Mouse (Mus musculus) cerebellum, adult (tissue): ENCODE results near the gene Arhgap25.
"Not testable (repeated sequence)": the region's sequence is repeated elsewhere in the genome, so short reads cannot be mapped to it uniquely, and the experiment has no call there.

Experiments used
- ATAC-seq: cut with Nextera tagmentation; 2 replicates; pipeline ENCODE4 v1.9.2; 2017; ENCODE audit warnings: mild to moderate bottlenecking, moderate library complexity, mixed read lengths; ENCODE audit not compliant: insufficient number of reproducible peaks, low FRiP score, low TSS enrichment

The Arhgap25 gene

DNA sequence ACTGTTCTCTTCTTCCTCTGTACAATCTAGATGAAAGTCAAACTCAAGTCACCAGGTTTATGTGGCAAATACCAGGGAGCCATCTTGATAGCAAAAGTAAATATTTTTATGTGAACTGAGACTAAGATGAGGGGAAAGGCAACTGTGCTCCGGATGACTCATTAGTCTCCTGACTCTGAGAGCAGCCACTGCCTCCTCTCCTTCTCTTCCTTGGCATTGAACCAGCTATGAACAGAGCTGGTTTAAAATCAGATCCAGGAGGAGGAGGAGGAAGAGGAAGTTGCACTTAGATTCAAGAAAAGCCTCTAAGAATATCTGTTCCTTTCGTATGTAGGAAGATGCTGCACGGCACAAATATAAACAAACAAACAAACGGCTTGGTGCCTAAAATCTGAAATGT, 22.1 kb downstream of the Arhgap25 start:
- no peak for ATAC-seq

DNA sequence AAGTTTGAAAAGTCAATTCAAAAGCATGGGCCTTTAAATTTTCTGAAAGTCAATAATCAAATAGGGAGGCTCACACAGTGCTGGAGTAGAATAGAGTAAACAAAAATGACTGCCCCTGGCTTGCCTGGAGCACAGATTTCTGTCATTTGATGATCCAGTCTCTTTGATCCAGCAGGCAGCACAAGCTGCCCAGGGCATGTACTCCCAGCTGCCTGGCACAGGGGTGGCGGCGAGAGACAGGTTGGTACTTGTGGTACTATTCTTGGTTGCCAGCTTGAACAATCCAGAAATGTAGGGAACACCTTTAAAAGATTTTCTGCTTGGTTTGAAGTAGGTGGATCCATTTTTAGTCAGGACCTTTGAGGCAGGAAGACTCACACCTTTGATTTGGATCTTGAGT, 23.3 kb downstream of the Arhgap25 start:
- ATAC-seq: no peak

DNA sequence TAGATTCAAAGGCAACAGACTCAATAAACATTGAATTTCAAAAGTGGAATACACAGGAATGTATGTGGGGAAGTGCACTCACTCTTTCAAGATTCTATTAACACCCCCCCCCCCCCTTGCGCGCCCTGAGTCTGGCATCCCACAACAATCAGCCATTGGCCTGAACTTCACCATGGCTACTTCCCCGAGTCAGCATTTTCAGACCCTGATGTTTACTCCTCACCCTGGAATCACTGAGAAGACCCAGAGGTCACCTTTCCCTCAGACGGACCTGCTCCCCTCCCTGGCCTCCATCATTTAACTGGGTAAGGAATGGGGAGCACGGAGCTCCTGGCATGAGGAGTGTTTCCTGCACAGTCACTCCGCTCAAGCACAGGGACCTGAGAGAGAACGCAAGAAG, 28.2 kb downstream of the Arhgap25 start:
- no peak for ATAC-seq

DNA sequence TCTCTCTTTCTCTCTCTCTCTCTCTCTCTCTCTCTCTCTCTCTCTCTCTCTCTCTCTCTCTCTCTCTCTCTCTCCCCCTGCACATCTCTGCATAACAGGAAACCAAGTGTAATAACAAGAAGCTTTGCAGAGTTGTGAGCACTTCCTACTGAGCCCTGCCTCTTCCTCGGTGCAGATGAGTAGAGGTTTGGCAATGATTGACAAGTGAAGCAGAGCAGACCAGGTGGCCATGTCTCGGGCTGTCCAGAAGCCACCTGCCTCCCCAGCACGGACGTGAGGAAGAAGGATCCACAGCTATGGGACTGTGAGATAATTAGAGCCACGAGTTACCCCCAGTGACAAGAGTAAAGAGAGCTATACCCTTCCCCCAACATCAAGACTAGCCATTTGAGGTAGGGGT, 29.1 kb downstream of the Arhgap25 start:
- no peak for ATAC-seq

DNA sequence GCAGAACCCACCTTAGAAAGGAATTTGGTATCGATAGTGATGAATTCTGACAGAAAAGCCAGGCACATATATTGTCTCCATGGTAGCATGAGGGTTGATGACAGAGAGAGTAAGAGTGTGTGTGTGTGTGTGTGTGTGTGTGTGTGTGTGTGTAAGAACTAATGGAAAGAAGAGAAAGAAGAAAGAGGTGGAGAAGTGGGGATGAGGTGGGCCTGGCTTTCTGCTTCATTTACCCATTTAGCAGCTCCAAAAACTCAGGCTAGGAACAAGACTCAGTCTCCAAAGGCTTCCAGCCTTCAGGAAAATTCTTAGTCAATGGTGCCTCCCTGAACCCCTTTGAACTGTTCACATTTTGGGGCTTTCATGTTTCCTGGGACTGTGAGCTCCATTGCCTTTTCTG, 29.5 kb downstream of the Arhgap25 start:
- no peak for ATAC-seq

DNA sequence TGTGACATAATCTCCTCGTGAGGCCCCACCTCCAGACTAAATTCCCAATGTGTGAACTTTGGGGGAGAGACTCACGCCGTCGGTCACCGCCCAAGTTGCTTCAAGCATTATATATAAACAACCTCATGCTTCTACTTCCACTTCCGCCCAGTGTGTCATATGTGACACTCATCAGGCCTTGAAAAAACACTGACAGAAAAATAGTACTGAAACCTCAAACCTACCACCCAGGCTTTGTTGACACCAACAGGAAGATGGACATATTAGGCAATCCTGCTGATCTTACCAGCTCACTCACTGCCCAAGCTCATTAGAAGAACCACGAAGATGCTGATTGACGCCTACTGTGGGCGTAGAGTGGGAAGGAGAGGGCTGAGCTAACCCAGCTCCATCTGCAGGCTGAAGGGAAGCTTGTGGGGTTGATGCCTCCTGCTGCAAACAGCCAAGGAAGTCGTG, 30.2 kb downstream of the Arhgap25 start:
- ATAC-seq: no peak

DNA sequence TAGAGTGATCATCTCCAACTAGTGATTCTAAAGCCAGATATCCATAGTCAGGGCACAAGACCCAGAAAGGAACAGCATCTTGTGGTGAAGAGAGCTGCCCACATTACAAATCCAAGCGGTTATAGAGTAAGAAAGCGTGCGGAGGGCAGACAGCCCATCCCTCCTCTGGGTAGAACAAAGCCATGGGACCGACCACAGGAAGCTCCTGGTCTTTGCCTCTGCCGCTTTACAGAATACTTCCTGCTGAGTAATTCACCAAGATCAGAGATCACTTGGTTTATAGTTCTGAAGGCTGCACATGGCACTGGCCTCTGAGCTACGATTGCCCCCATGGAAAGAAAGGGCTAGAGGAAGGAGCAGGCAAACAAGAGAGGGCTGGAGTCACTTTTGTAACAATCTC, 30.6 kb downstream of the Arhgap25 start:
- ATAC-seq: no peak

DNA sequence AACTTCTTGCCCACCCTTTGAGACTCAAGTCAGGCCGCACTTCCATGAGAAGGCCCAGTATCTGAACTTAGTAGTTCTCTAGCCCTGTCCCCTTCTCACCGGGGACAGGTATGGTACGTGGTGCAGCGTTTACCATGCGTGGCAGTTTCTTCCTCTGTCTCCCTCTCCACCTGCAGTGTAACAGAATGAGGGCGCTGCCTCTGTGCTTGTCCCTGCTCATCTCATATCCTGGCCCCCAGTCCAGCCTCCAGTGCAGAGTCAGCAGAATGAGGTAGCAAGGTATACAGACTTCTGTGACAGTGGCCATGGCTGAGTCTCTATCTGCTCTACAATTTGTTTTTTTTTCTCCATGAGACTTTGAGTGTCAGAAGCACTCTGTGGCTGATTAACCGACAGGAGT, 32.4 kb downstream of the Arhgap25 start:
- ATAC-seq: no peak

DNA sequence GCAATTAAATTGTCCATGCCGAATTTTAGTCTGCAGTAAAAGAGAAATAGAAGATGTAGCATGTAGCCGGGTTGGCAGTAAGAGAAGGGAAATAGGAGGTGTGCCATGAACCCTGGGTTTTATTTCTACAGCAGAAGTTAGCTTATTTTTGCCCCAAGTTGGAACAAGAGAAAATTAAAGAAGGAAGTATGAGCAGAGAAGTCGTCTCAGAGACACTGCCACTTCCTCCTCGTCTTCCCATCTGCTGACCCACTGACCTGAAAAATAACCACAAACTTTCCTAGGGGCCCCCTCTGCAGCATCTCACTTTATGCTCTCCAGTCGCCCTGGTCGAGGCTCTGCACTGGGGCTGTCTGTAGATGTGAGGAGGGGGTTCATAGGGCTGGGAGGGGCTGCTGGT, 33.3 kb downstream of the Arhgap25 start:
- no peak for ATAC-seq

DNA sequence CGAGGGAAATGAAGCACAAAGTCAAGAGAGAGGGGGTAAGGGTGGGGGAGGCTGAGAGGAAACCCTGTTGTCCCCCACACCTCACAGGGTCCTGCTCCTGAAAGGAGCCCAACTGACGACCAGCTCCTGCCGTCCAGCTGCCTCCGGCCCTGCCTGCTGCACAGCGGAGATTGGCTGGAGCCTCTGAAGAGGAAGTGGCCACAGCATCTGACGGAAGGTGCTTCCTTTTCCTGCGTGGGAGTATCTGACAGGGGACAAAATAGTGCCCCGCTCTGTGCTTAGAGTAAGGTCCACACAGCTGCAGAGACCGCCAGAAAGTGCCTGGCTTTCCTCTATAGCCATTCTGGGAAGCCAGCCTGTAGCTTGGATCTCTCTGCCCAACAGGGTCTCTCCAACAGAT, 36.9 kb downstream of the Arhgap25 start:
- no peak for ATAC-seq

DNA sequence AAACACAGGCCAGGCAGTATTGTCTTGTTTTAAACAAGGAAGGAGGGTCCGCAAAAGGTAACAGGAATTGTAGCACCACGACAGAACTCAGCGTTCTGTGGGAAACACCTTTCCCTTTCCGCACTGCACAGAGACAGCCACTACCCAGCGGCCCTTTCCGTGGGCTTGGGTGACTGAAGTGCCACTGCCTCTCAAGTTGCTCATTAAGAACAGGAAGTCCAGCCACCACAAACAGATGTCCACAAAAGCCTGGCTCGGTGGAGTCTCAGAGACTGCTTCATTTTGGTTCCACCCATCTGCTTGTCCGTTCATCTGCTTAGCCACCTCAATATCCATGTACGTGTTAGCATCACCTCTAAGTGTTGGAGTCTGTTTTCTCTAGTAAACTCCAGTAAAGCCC, 38.7 kb downstream of the Arhgap25 start:
- no peak for ATAC-seq

DNA sequence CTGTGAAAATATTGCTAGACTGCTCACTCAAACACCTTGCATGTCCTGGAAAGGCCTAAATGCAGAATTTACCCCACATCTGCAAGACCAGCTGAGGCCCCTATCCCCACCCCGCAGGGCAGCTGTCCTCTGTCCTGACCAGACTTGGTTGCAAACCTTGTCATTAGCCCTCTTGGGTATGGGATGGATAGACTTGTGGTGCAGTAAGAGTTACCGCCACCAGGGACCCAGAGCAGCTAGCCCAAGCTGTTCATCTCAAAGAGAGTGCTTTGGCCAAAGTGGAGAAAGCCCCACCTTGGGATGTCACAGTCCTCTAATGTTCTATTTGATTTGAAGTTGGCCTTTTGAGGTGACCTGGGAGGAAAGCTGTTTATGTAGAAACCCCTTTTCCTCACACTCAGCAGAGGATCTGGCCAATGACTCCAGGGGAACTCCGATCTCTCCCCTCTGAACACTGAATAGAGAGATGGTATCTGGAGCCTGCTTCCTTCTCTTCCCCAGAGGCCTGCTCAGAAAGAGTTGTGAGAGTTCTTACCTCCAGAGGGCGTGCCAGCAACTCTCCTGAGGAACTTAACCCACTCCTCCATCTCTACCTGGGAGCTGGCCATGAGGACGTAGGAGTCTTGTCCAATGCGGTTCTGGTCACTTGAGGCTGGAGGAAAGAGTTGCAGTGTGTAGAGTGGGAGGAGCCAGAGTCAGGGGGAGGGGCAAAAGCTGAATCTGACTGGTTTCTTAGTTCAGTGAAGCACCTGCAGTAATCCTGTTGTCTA, 45.2 kb downstream of the Arhgap25 start:
- no peak for ATAC-seq

DNA sequence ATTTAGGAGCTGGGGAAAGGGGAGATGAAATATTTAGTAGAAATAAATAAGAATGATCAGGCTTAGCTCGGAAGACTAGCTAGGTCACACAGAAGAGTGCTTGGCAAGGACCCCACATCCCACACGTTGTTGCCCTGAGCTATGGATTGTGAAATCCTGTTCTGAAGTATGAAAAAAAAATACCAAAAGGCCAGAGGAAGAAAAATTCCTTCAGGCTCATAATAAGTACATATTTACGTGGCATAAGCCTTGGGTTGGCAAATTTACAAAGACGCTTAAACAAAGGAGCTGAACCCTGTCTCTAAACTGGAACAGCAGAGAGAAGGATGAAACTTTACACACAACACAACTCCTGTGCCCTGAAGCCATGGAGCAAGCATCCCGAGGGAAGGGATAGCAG, 48.3 kb downstream of the Arhgap25 start:
- ATAC-seq: no peak

DNA sequence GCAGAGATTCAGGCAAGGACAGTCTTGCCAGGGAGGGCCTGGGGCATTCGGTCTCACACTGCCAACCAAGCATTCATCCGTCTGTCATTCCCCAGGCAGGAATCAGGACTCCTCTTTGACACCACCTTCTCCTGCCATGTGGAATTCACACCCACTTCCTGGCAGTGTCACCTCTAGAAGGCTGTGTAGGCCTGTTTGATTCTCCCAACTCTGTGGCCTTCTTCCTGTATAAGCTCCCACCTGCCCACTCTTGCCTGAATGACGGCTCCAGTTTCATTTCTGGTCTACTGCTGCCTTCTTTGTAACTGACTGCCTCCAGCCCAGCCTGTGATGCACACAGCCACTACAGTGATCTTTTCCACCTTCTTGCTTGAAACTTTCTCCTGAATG, 49.2 kb downstream of the Arhgap25 start:
- no peak for ATAC-seq

DNA sequence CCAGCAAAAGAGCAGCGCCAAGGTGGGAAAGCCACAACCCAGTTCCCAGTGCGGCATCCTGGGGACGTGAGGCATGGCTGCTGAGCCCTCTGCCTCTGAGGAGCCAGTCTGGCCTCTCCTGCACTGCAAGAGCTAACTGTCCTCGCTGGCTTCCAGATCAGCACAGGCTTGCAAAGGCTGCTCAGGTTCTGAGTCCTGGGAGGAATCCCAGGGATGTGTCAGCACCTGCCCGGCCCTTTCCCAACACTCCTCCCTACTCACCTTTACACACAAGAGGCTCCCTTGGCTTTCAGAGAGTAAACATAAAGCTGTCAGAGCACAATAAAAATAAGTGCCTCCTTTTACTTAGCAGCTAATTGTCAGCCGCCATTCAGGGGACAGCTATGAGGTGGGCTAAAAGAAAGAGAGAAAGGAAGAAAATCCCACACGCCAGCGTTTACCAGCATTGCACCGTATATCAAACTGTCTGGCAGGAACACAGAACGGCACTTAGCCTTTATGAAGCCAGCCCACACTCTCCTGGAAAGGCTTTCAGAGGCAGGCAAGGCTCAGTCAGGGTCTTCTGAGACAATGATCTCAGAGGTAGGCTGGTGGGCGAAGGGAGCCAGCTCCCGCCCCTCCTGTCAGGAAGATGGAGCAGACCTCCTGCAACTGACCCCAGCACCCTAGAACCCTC, 49.7 kb downstream of the Arhgap25 start:
- no peak for ATAC-seq

DNA sequence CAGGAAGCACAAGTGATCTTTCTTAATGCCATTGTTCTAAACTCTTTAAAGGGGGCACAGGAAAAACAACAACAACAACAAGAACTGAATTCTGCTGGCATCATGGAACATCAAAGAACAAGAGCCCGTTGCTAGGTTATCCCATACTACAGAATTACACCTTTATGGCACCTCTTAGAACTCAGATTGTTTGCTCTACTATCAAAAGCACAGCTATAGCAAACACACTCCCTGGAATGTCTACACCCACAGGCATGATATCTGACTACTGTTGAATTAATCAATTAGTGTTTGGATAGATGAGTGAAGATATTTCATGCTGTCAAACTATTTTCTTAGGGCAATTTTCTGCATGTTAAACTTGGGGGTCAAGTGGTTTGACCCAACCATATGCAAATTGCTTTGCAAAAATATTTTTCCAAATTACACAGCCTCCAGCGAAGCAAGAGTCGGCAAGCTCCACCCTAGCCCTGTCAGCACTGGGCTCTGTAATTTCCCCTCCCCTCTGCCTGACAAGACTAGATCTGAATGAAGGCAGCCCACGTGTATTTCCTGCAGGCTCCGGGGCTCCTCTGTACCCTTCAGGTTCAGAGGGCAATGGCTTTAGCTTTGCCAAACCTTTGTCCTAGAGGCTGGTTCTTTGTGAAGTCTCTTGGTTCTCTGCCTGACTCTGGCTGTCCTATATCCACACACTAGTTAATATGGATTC, 53.6 kb downstream of the Arhgap25 start:
- no peak for ATAC-seq

DNA sequence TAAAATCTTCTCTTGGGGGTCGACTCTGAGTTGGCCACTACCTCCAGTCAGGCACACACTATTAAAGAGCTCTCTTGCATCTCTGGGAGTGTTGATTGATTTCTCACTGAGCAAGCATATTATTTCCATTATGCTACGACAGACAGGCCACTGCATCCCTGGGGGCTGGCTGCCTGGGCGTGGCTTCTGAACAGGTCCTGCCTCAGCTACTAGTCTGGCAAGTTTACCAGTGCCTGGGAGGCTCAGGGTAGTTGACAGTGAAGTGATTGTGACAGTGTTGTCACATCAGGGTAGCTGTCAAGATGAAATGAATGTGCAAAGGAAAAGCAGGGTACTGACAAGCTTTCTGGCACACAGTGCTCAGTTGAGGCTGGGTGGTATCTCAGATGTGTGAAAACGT, 54.2 kb downstream of the Arhgap25 start:
- no peak for ATAC-seq

DNA sequence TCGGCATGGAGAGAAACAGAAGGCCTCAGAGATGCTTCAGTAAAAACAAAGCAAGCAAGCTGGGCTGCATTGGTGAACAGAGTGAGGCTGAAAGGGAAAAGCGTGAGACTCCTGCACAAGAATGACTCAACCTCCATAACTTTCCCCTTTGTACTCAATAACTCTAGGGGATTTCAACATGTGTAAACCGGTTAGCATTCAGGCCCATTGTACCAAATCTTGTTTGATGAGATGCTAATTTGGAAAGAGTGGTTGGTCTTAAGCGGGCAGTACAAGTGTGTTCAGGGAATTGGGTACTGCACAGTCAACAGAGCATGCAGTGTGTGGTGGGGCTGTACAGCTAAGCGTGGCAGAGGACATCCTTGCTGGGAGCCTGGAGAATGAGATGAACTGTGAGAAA, 57.8 kb downstream of the Arhgap25 start:
- ATAC-seq: no peak

DNA sequence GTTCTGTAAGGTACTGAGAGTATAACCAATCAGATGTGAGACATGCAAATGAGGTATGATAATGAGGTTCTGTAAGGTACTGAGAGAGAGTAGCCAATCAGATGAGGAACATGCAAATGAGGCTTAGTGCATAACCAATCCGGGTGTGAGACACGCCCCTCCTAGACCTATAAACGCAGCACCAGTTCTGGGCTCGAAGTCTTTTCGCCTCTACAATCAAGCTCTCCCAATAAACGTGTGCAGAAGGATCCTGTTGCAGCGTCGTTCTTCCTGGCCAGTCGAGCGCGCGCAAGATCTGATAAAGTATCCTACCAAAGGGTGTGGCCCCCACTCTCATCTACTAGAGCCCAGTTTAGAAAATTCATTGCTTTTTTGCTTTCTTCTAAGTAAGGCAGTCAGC, 63.0 kb downstream of the Arhgap25 start:
- ATAC-seq: not testable (repeated sequence)

DNA sequence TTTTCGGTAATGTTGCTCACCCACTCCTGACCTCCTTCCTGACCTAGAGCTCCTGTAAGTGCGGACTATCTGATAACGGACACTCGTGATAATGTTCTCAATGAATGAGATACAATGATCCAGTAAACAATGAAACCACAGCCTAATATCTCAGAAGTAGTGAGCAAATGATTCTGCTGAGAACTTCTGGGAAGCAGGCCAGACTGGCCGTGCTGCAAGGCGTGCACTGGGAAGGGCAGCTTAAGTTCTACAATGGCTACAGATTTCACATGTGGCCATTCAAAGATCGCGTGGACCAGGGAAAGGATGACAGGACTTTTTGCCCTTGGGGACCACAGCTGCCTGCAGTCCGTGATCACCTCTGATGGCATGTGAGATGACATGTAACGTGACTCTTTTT, 64.7 kb downstream of the Arhgap25 start:
- ATAC-seq: no peak

DNA sequence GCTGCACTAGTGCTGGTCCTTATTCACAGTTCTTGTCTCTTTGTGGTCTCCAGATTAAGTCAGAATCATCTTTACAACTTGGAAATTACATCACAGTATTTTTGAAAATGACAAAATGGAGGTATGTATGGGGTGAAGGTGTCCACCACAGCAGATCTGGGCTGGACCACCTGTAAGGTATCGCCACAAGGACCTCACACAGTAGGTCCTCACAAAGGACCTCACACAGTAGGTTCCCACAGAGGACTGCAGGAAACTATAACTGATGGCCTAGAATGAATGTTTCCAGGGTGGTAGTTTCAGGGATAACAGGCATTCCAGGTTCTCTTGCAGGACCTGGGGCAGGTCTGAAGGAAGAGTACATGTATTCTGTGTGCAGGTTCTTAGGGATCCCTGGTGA, 65.7 kb downstream of the Arhgap25 start:
- ATAC-seq: no peak
